Mouse (Mus musculus) hindbrain, embryonic 10.5 days (tissue): ENCODE measurements around the gene Sertad1. TPM values are rescaled to one million over a fixed set of nuclear protein-coding genes. Genes with fewer than 3 reads are reported as not detected.

Experiments used
- polyA plus RNA-seq: library from polyadenylated mRNA; unstranded; fragments of >200 nt; fragmentation: Nextera tagmentation; extraction: Ambion mirVana; gene quantifications from 2 replicates; pipeline ENCODE4 v1.2.1, GENCODE M21; 2016

Gene Sertad1
- polyA plus RNA-seq, 1 experiment from 2014 or later = 23.6 TPM

Other genes starting within 250 kb of the Sertad1 start
- 28.9 and 53.1 TPM in 2 replicates for gene Numbl, start 228.5 kb upstream of the Sertad1 start, polyA plus RNA-seq
- 5.8 and 7.5 TPM in 2 replicates for gene Ltbp4, start 149.2 kb upstream of the Sertad1 start, polyA plus RNA-seq
- 76.3 and 87.4 TPM in 2 replicates for gene Shkbp1, start 130.9 kb upstream of the Sertad1 start, polyA plus RNA-seq
- gene Gm20479, start 129.5 kb upstream of the Sertad1 start, polyA plus RNA-seq = 0.50 TPM in 1 of 2 replicates, not detected in the other
- gene Sptbn4, start 39.2 kb upstream of the Sertad1 start, polyA plus RNA-seq = 0.33 and 0.34 TPM in 2 replicates
- 40.6 and 41.8 TPM in 2 replicates for gene Blvrb, start 38.9 kb upstream of the Sertad1 start, polyA plus RNA-seq
- 23.0 and 24.2 TPM in 2 replicates for gene Sertad3, start 13.1 kb upstream of the Sertad1 start, polyA plus RNA-seq
- 2.5 and 3.4 TPM in 2 replicates for gene Prx, start 12.4 kb downstream of the Sertad1 start, polyA plus RNA-seq
- gene Hipk4, start 36.4 kb downstream of the Sertad1 start, polyA plus RNA-seq = 0.57 and 0.94 TPM in 2 replicates
- gene Pld3, start 66.3 kb downstream of the Sertad1 start, polyA plus RNA-seq = 55.7 and 73.2 TPM in 2 replicates
- gene 2310022A10Rik, start 66.3 kb downstream of the Sertad1 start, polyA plus RNA-seq = 36.3 and 39.3 TPM in 2 replicates
- 89.0 and 93.5 TPM in 2 replicates for gene Akt2, start 104.6 kb downstream of the Sertad1 start, polyA plus RNA-seq
- 3.3 and 10.9 TPM in 2 replicates for gene Ttc9b, start 167.0 kb downstream of the Sertad1 start, polyA plus RNA-seq
- gene Map3k10, start 187.7 kb downstream of the Sertad1 start, polyA plus RNA-seq = 8.3 and 10.6 TPM in 2 replicates
- 5.2 and 6.6 TPM in 2 replicates for gene Zfp607b, start 202.4 kb downstream of the Sertad1 start, polyA plus RNA-seq
- gene Zfp60, start 244.5 kb downstream of the Sertad1 start, polyA plus RNA-seq = 55.2 and 62.2 TPM in 2 replicates